Mouse (Mus musculus) hindbrain, embryonic 11.5 days (tissue): ENCODE measurements at regions not wholly inside any gene's neighbourhood (a gene's known extent, or its start where the extent isn't known, plus 50 kb on each side); places are given as distances from the start of the nearest gene placed in this dataset.
"Not testable (repeated sequence)": the region's sequence is repeated elsewhere in the genome, so short reads cannot be mapped to it uniquely, and the experiment has no call there.

Experiments used
- ATAC-seq: fragments of 200-750 bp; cut with Nextera tagmentation; 2 replicates; pipeline ENCODE4 v1.8.0; 2017; ENCODE audit warnings: mild to moderate bottlenecking, moderate TSS enrichment, moderate library complexity; ENCODE audit not compliant: low FRiP score
- DNase-seq: peaks from one replicate; pipeline ENCODE4 v3.0.0-alpha.2; 2015; ENCODE audit warnings: low spot score
- H3K27ac ChIP-seq: fragments of 300-500 bp; sonication (generic); 2 replicates; pipeline ENCODE4 v1.5.1; 2014; ENCODE audit warnings: mild to moderate bottlenecking, low read depth, low read length
- H3K27me3 ChIP-seq: fragments of 300-500 bp; sonication (generic); 2 replicates; pipeline ENCODE4 v1.6.1; 2014; ENCODE audit warnings: mild to moderate bottlenecking, low read length, moderate library complexity, mixed read lengths; ENCODE audit not compliant: control insufficient read depth, insufficient read depth
- H3K36me3 ChIP-seq: fragments of 300-500 bp; sonication (generic); 2 replicates; pipeline ENCODE4 v1.6.1; 2014; ENCODE audit warnings: mild to moderate bottlenecking, low read length, moderate library complexity, mixed read lengths; ENCODE audit not compliant: control insufficient read depth, insufficient read depth
- H3K4me1 ChIP-seq: fragments of 300-500 bp; sonication (generic); replicated peaks from 2 replicates; pipeline ENCODE4 v1.6.1; 2014; ENCODE audit warnings: low read length, mixed read lengths; ENCODE audit not compliant: control insufficient read depth, insufficient read depth
- H3K4me2 ChIP-seq: fragments of 300-500 bp; sonication (generic); replicated peaks from 2 replicates; pipeline ENCODE4 v1.6.1; 2014; ENCODE audit warnings: mild to moderate bottlenecking, low read depth, low read length
- H3K4me3 ChIP-seq: fragments of 300-500 bp; sonication (generic); 2 replicates; pipeline ENCODE4 v1.5.1; 2014; ENCODE audit warnings: low read depth, low read length
- H3K9ac ChIP-seq: fragments of 300-500 bp; sonication (generic); 2 replicates; pipeline ENCODE4 v1.6.1; 2014; ENCODE audit warnings: low read depth, low read length
- H3K9me3 ChIP-seq: fragments of 300-500 bp; sonication (generic); 2 replicates; pipeline ENCODE4 v1.6.1; 2016; ENCODE audit warnings: low read length; ENCODE audit not compliant: control insufficient read depth
- WGBS: fragments of 180-500 bp; shearing (Covaris S2); extraction: QIAGEN DNeasy Blood & Tissue Kit; methylation state at CpG from one replicate; pipeline ENCODE4 v1.1.7; 2014; 5-methylcytosine and 5-hydroxymethylcytosine counted together

- WGBS = 86% methylated on average over 13 of the region's 13 CpGs
- Histone ChIP-seq H3K27ac (no peak overlapping the region), H3K4me3 (no peak overlapping the region), H3K9me3 (no peaks in the 10 kb centered on the region), H3K27me3 (no peaks in the 10 kb centered on the region), H3K4me1 (no peaks in the 10 kb centered on the region), H3K4me2 (no peak overlapping the region), H3K9ac (no peak overlapping the region), H3K36me3 (no peaks in the 10 kb centered on the region)
- ATAC-seq (no peak), DNase-seq (no peak)
Measured at GRCm38 (mm10) chr9:85920745-85921614, 78.8 kb downstream of the Tpbg start.

GRCm38 (mm10) chr9:85925259-85925658 lies 83.1 kb downstream of the Tpbg start:
- H3K27me3 ChIP-seq = no peaks in the 10 kb centered on the region
- H3K4me1 ChIP-seq = no peaks in the 10 kb centered on the region
- no peaks in the 10 kb centered on the region for H3K9me3 ChIP-seq
- H3K4me2 ChIP-seq = no peak overlapping the region
- ATAC-seq (no peak), DNase-seq (no peak)
- no peak overlapping the region for H3K4me3 ChIP-seq
- H3K9ac ChIP-seq = no peak overlapping the region
- H3K27ac ChIP-seq = no peak overlapping the region
- H3K36me3 ChIP-seq = no peaks in the 10 kb centered on the region
- WGBS = 71% methylated on average over 1 of the region's 1 CpGs

GRCm38 (mm10) chr9:85932209-85932608 lies 90.0 kb downstream of the Tpbg start:
- 95% methylated on average over 3 of the region's 3 CpGs for WGBS
- H3K4me2 ChIP-seq = no peak overlapping the region
- no peaks in the 10 kb centered on the region for H3K27me3 ChIP-seq
- no peak overlapping the region for H3K27ac ChIP-seq
- no peak for DNase-seq
- no peak for ATAC-seq
- H3K9ac ChIP-seq = no peak overlapping the region
- no peaks in the 10 kb centered on the region for H3K36me3 ChIP-seq
- H3K4me3 ChIP-seq = no peak overlapping the region
- H3K9me3 ChIP-seq = no peaks in the 10 kb centered on the region
- H3K4me1 ChIP-seq = no peaks in the 10 kb centered on the region

- not testable (repeated sequence) for H3K36me3 ChIP-seq, H3K27ac ChIP-seq, H3K9ac ChIP-seq, DNase-seq, H3K27me3 ChIP-seq, H3K9me3 ChIP-seq, H3K4me3 ChIP-seq, H3K4me1 ChIP-seq, ATAC-seq, H3K4me2 ChIP-seq
- 89% methylated on average over 14 of the region's 14 CpGs for WGBS
Measured at GRCm38 (mm10) chr9:85943066-85943684, 101.0 kb downstream of the Tpbg start.

GRCm38 (mm10) chr9:85948495-85949137 lies 106.4 kb downstream of the Tpbg start:
- peak; percentile 8 for DNase-seq
- 64% methylated on average over 12 of the region's 12 CpGs for WGBS
- no peak overlapping the region for H3K9ac ChIP-seq
- H3K9me3 ChIP-seq = no peaks in the 10 kb centered on the region
- no peak overlapping the region for H3K4me3 ChIP-seq
- H3K4me1 ChIP-seq = no peaks in the 10 kb centered on the region
- no peaks in the 10 kb centered on the region for H3K27me3 ChIP-seq
- no peak; the same call in 1 of the 2 replicates for ATAC-seq
- H3K27ac ChIP-seq = no peak overlapping the region
- no peaks in the 10 kb centered on the region for H3K36me3 ChIP-seq
- H3K4me2 ChIP-seq = no peak overlapping the region

GRCm38 (mm10) chr9:85951777-85952176 lies 109.6 kb downstream of the Tpbg start:
- Histone ChIP-seq H3K4me2 (no peak overlapping the region), H3K9me3 (no peaks in the 10 kb centered on the region), H3K27me3 (no peaks in the 10 kb centered on the region), H3K9ac (no peak overlapping the region), H3K27ac (no peak overlapping the region), H3K36me3 (no peaks in the 10 kb centered on the region), H3K4me1 (no peaks in the 10 kb centered on the region), H3K4me3 (no peak overlapping the region)
- DNase-seq (no peak), ATAC-seq (no peak)
- 88% methylated on average over 2 of the region's 2 CpGs for WGBS

- H3K4me1 ChIP-seq = no peaks in the 10 kb centered on the region
- H3K9me3 ChIP-seq = no peaks in the 10 kb centered on the region
- DNase-seq = no peak
- ATAC-seq = no peak
- no peaks in the 10 kb centered on the region for H3K36me3 ChIP-seq
- H3K4me2 ChIP-seq = no peak overlapping the region
- H3K27me3 ChIP-seq = no peaks in the 10 kb centered on the region
- H3K27ac ChIP-seq = no peak overlapping the region
- WGBS = 92% methylated on average over 10 of the region's 10 CpGs
- H3K9ac ChIP-seq = no peak overlapping the region
- H3K4me3 ChIP-seq = no peak overlapping the region
Measured at GRCm38 (mm10) chr9:85970076-85970475, 127.9 kb downstream of the Tpbg start.

- no peaks in the 10 kb centered on the region for H3K27me3 ChIP-seq
- no peak overlapping the region for H3K4me3 ChIP-seq
- H3K27ac ChIP-seq = no peak overlapping the region
- 92% methylated on average over 5 of the region's 5 CpGs for WGBS
- no peak overlapping the region for H3K9ac ChIP-seq
- no peak for DNase-seq
- no peaks in the 10 kb centered on the region for H3K9me3 ChIP-seq
- H3K4me1 ChIP-seq = no peaks in the 10 kb centered on the region
- ATAC-seq = no peak
- H3K4me2 ChIP-seq = no peak overlapping the region
- H3K36me3 ChIP-seq = no peaks in the 10 kb centered on the region
Measured at GRCm38 (mm10) chr9:85981428-85981827, 139.2 kb downstream of the Tpbg start.
